Mouse (Mus musculus) cerebellum, adult 11-12 months (tissue): ENCODE results near the gene Smurf1.

Experiments used
- DNase-seq: peaks from one replicate; pipeline ENCODE4 v3.0.0; 2022

The Smurf1 gene

GRCm38 (mm10) chr5:144952592-144952991, 13.1 kb downstream of the Smurf1 start:
- DNase-seq, result no peak

- no peak for DNase-seq
These were observed 15.1 kb downstream of the Smurf1 start for GRCm38 (mm10) chr5:144950428-144951051.

- no peak for DNase-seq
These were observed 15.8 kb downstream of the Smurf1 start for GRCm38 (mm10) chr5:144949856-144950255.

GRCm38 (mm10) chr5:144948422-144948821, 17.2 kb downstream of the Smurf1 start:
- DNase-seq, result no peak

- DNase-seq, result no peak
These were observed 17.6 kb downstream of the Smurf1 start for GRCm38 (mm10) chr5:144948002-144948401.

GRCm38 (mm10) chr5:144946032-144946431, 19.6 kb downstream of the Smurf1 start:
- DNase-seq, result peak; percentile 39

- DNase-seq, result no peak
These were observed 20.7 kb downstream of the Smurf1 start for GRCm38 (mm10) chr5:144944932-144945331.

- DNase-seq, result no peak
These were observed 21.3 kb downstream of the Smurf1 start for GRCm38 (mm10) chr5:144944370-144944769.

GRCm38 (mm10) chr5:144943346-144943745, 22.3 kb downstream of the Smurf1 start:
- DNase-seq, result no peak

GRCm38 (mm10) chr5:144942431-144942830, 23.2 kb downstream of the Smurf1 start:
- no peak for DNase-seq

- DNase-seq, result no peak
These were observed 24.7 kb downstream of the Smurf1 start for GRCm38 (mm10) chr5:144940904-144941303.

GRCm38 (mm10) chr5:144937304-144937703, 28.3 kb downstream of the Smurf1 start:
- DNase-seq, result no peak

GRCm38 (mm10) chr5:144933486-144933885, 32.2 kb downstream of the Smurf1 start:
- no peak for DNase-seq

- DNase-seq, result no peak
These were observed 33.8 kb downstream of the Smurf1 start for GRCm38 (mm10) chr5:144931841-144932240.

GRCm38 (mm10) chr5:144928856-144929713, 36.6 kb downstream of the Smurf1 start:
- no peak for DNase-seq

- no peak for DNase-seq
These were observed 39.4 kb downstream of the Smurf1 start for GRCm38 (mm10) chr5:144926275-144926674.

- DNase-seq, result no peak
These were observed 42.3 kb downstream of the Smurf1 start for GRCm38 (mm10) chr5:144923351-144923750.

GRCm38 (mm10) chr5:144919790-144920189, 45.9 kb downstream of the Smurf1 start:
- no peak for DNase-seq

- no peak for DNase-seq
These were observed 46.5 kb downstream of the Smurf1 start for GRCm38 (mm10) chr5:144919194-144919593.

GRCm38 (mm10) chr5:144918204-144918603, 47.4 kb downstream of the Smurf1 start:
- no peak for DNase-seq

- DNase-seq, result no peak
These were observed 48.5 kb downstream of the Smurf1 start for GRCm38 (mm10) chr5:144917172-144917571.

- DNase-seq, result no peak
These were observed 49.8 kb downstream of the Smurf1 start for GRCm38 (mm10) chr5:144915828-144916227.

GRCm38 (mm10) chr5:144914433-144914906, 51.2 kb downstream of the Smurf1 start:
- DNase-seq, result no peak

GRCm38 (mm10) chr5:144913923-144914322, 51.7 kb downstream of the Smurf1 start:
- DNase-seq, result peak; percentile 63
